Comparison of ENCODE assay signal across 8 mouse cellular contexts in the genomic region with DNA sequence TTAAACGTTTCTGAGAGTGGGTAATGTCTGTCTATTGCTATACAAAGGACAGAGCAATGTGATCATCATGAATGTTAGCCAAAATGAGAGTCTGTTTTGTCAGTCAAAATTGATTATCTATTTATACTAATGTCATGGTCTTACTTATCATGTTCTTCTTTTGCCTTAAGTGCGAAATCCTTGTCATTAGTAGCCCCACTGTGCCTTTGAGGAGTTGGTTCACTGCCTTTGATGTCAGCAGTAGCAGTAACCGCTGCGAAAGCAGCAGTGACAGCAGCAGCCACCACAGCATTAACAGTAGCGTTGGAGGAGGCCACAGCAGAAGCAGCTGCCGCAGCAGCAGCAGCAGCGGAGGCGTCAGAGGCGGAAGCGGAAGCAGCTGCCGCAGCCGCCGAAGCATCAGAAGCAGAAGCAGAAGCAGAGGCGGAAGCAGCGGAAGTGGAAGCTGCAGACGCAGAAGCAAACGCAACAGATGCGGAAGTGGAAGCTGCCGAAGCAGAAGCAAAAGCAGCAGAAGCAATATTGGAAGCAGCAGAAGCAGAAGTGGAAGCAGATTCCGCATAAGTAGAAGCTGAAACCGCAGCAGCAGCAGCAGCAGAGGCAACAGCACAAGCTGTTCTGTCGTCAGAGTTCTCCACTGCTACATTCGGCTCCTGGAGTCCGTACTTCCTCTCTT. TPM values are rescaled to one million over a fixed set of nuclear protein-coding genes. Genes with fewer than 3 reads are reported as not detected.
DNase-seq lines count a peak whose midpoint lies in the region; ATAC-seq and TF ChIP-seq lines count a peak whose summit lies in the region.

No protein-coding gene starts in this region.

- peak; percentile 75; the same call in 1 of the 2 replicates for TF ChIP-seq POLR2A in lung, adult 2 months (IDR thresholded peaks at IDR 0.05; ENCODE audit: borderline replicate concordance, extremely low read depth, low read depth, low read length)

- peak overlapping the region; percentile 56 for H3K9ac ChIP-seq in forebrain, embryonic 16.5 days (replicated peaks; ENCODE audit: low read depth, low read length)
- H3K9ac ChIP-seq in neural tube, embryonic 13.5 days, result peak overlapping the region; percentile 62

- 48% methylated on average over 24 of the region's 24 CpGs for WGBS in forebrain, embryonic 16.5 days
- 16% methylated on average over 24 of the region's 24 CpGs for WGBS in lung, adult 2 months
- 34% methylated on average over 24 of the region's 24 CpGs for WGBS in neural tube, embryonic 13.5 days

- no peak for TF ChIP-seq CTCF in lung, adult 2 months (IDR thresholded peaks at IDR 0.05; ENCODE audit: insufficient read depth, low read length)

- peak; percentile 79 for DNase-seq in 416B (ENCODE audit: low read depth)
- DNase-seq in adrenal gland, postnatal 10 days, result peak; percentile 52
- DNase-seq in heart, postnatal 4 days, result peak; percentile 59
- peak; percentile 20 to 46 for DNase-seq in layer of hippocampus, adult 18-20 months (ENCODE audit: low spot score in 2 of 2)
- DNase-seq in lung, adult 2 months, result peak; percentile 30
- DNase-seq in testis, postnatal 14 days (ENCODE audit: low spot score), result peak; percentile 13

- H3K27me3 ChIP-seq in forebrain, embryonic 16.5 days (replicated peaks; ENCODE audit: control insufficient read depth, insufficient read depth, low read length), result no peaks in the 10 kb centered on the region
- H3K27me3 ChIP-seq in neural tube, embryonic 13.5 days, result no peaks in the 10 kb centered on the region

- peak overlapping the region; percentile 46 for H3K4me3 ChIP-seq in forebrain, embryonic 16.5 days (replicated peaks; ENCODE audit: low read length)
- H3K4me3 ChIP-seq in lung, adult 2 months (replicated peaks; ENCODE audit: extremely low read depth, low read depth, low read length), result peak overlapping the region; percentile 96
- H3K4me3 ChIP-seq in neural tube, embryonic 13.5 days, result peak overlapping the region; percentile 41

- H3K9me3 ChIP-seq in forebrain, embryonic 16.5 days (ENCODE audit: control insufficient read depth, low read length), result no peaks in the 10 kb centered on the region
- no peaks in the 10 kb centered on the region for H3K9me3 ChIP-seq in neural tube, embryonic 13.5 days

- H3K27ac ChIP-seq in forebrain, embryonic 16.5 days (ENCODE audit: low read length), result peak overlapping the region; percentile 60; the same call in 1 of the 2 replicates
- peak overlapping the region; percentile 78 for H3K27ac ChIP-seq in neural tube, embryonic 13.5 days (replicated peaks)

- H3K4me2 ChIP-seq in forebrain, embryonic 16.5 days (ENCODE audit: low read length), result peak overlapping the region; percentile 50
- H3K4me2 ChIP-seq in neural tube, embryonic 13.5 days, result peak overlapping the region; percentile 55

- H3K36me3 ChIP-seq in forebrain, embryonic 16.5 days (ENCODE audit: control insufficient read depth, insufficient read depth), result no peaks in the 10 kb centered on the region
- no peaks in the 10 kb centered on the region for H3K36me3 ChIP-seq in neural tube, embryonic 13.5 days

- no peaks in the 10 kb centered on the region for H3K4me1 ChIP-seq in forebrain, embryonic 16.5 days (replicated peaks; ENCODE audit: control insufficient read depth, insufficient read depth, low read length)
- no peaks in the 10 kb centered on the region for H3K4me1 ChIP-seq in lung, adult 2 months (ENCODE audit: control insufficient read depth, insufficient read depth, low read length)
- no peaks in the 10 kb centered on the region for H3K4me1 ChIP-seq in neural tube, embryonic 13.5 days (replicated peaks)

- peak; percentile 93 for ATAC-seq in forebrain, embryonic 16.5 days
- peak; percentile 89 for ATAC-seq in neural tube, embryonic 13.5 days (ENCODE audit: low read depth)

RNA-seq across cellular contexts. Expression of a gene that starts 17.5 kb away (rescaled TPM):
- not detected for total RNA-seq in adrenal gland, postnatal 10 days (2021)
- not detected in 2 replicates for polyA plus RNA-seq in forebrain, embryonic 16.5 days (2015; fragmentation: Nextera tagmentation; extraction: Ambion mirVana)
- not detected for total RNA-seq in heart, postnatal 4 days (2021)
- total RNA-seq in layer of hippocampus, adult 18-20 months (2021), result not detected
- not detected in 2 replicates for polyA plus RNA-seq in lung, adult 2 months (2012; rRNA removed)
- not detected in 2 replicates for polyA plus RNA-seq in neural tube, embryonic 13.5 days (2015; fragmentation: Nextera tagmentation; extraction: Ambion mirVana)

RNA-seq across cellular contexts. Expression of a gene that starts 43.9 kb away (rescaled TPM):
- total RNA-seq in adrenal gland, postnatal 10 days (2021), result 10 to 100 TPM; 43.6 to 52.7 TPM
- polyA plus RNA-seq in forebrain, embryonic 16.5 days (2015; fragmentation: Nextera tagmentation; extraction: Ambion mirVana), result 10.5 and 16.2 TPM in 2 replicates
- total RNA-seq in heart, postnatal 4 days (2021), result 10 to 100 TPM; 42.8 to 47.3 TPM
- 10 to 100 TPM; 40.3 to 62.2 TPM for total RNA-seq in layer of hippocampus, adult 18-20 months (2021)
- 22.3 and 26.4 TPM in 2 replicates for polyA plus RNA-seq in lung, adult 2 months (2012; rRNA removed)
- 8.2 and 10.7 TPM in 2 replicates for polyA plus RNA-seq in neural tube, embryonic 13.5 days (2015; fragmentation: Nextera tagmentation; extraction: Ambion mirVana)

Comparison
In these comparisons a context has a peak if more than half of its experiments do, and no peak if none do; other contexts are left out.
1. Peak in every context shown above with its lines: DNase-seq, ATAC-seq, H3K4me3 ChIP-seq and H3K27ac ChIP-seq.
2. DNase-seq: peak in every context shown above with its lines; median percentile 79 in 416B; 59 in heart, postnatal 4 days; 52 in adrenal gland, postnatal 10 days; 33 in layer of hippocampus, adult 18-20 months; 30 in lung, adult 2 months; 13 in testis, postnatal 14 days.
3. H3K4me3 ChIP-seq: peak in every context shown above with its lines; median percentile 96 in lung, adult 2 months; 46 in forebrain, embryonic 16.5 days; 41 in neural tube, embryonic 13.5 days.